Mouse (Mus musculus): ENCODE results near the gene Myo6.

DNA sequence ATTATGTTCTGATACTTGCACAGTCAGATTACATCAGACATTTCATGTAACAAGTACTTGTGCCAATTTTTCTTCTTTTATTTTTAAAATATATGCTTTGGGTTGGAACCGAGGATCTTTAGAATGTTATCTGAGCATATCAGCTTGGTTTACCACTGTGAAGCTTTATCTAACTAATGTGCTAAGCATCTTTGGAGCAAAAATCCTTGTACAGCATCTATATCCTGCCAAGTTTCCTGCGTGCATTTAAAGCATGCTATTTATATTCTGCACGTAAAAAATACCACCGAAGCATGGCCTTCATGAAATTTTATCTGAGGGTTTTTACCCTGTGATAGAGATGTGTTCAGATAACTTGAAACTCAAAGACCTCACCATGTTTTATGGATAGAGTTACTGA lies 131.3 kb downstream of the Myo6 start:
- no peak for TF ChIP-seq POLR2AphosphoS2 (IDR thresholded peaks at IDR 0.05; ENCODE audit: low read length)
- TF ChIP-seq HCFC1 (IDR thresholded peaks at IDR 0.05; ENCODE audit: low read depth, low read length) = no peak
- TF ChIP-seq POLR2A (IDR thresholded peaks at IDR 0.05; ENCODE audit: control insufficient read depth in 1 of 2, insufficient read depth in 1 of 2, low read depth in 1 of 2, low read length in 2 of 2, poor library complexity in 1 of 2) = no peak
- no peak for TF ChIP-seq MYC (IDR thresholded peaks at IDR 0.05; ENCODE audit: low read depth, low read length)
- TF ChIP-seq USF1 (IDR thresholded peaks at IDR 0.05; ENCODE audit: low read depth, low read length) = no peak
- TF ChIP-seq KAT2A (conservative IDR thresholded peaks at IDR 0.05; ENCODE audit: low read depth, low read length) = no peak
- no peak for TF ChIP-seq NRF1 (IDR thresholded peaks at IDR 0.05; ENCODE audit: insufficient read depth, low read depth, low read length, poor library complexity, severe bottlenecking)

Data from MEL (cell line).